Mouse (Mus musculus) gastrocnemius, postnatal 4 days (tissue): ENCODE results near the gene Fmo9. TPM values are rescaled to one million over a fixed set of nuclear protein-coding genes. Genes with fewer than 3 reads are reported as not detected.

Experiments used
- DNase-seq, 2 experiments: peaks; one replicate each; pipeline ENCODE4 v3.0.0; 2021 to 2022; ENCODE audit warnings: low spot score in 2 of 2, mixed read lengths in 2 of 2
- long read RNA-seq, 2 experiments: library from polyadenylated mRNA; stranded (forward); transcript quantifications; one replicate each; pipeline ENCODE4 v2.0.0; 2021
- microRNA-seq: library from miRNA; unstranded; fragments of <30 nt; microRNA quantifications from one replicate; pipeline ENCODE4 v1.2.0, GENCODE M21; 2021
- total RNA-seq, 2 experiments: library from RNA; stranded (reverse); gene quantifications; 2 replicates each; pipeline ENCODE4 v1.2.3; 2021

Gene Fmo9
- total RNA-seq: not detected
- long read RNA-seq, experiment 1: 0 reads
- long read RNA-seq, experiment 2: 0 reads

GRCm38 (mm10) chr1:166681745-166682144, at the start of gene Fmo9:
Fmo9 (minus strand) TSS chr1:166681845.
- no peak for DNase-seq

- DNase-seq: no peak
Observed at GRCm38 (mm10) chr1:166730886-166731285, 49.2 kb upstream of the Fmo9 start.

GRCm38 (mm10) chr1:166730215-166730614, 48.6 kb upstream of the Fmo9 start:
- no peak for DNase-seq

- no peak for DNase-seq
Observed at GRCm38 (mm10) chr1:166710861-166711260, 29.2 kb upstream of the Fmo9 start.

- no peak for DNase-seq
Observed at GRCm38 (mm10) chr1:166702270-166702912, 20.7 kb upstream of the Fmo9 start.

- DNase-seq: no peak
Observed at GRCm38 (mm10) chr1:166669264-166669663, 12.4 kb downstream of the Fmo9 start.

- no peak for DNase-seq
Observed at GRCm38 (mm10) chr1:166660800-166661199, 20.8 kb downstream of the Fmo9 start.

- no peak for DNase-seq
Observed at GRCm38 (mm10) chr1:166647593-166647992, 34.1 kb downstream of the Fmo9 start, which contains the start of gene Gm4847. Gm4847 (minus strand) TSS chr1:166647693.

Small RNA genes within 50 kb of the gene (microRNA-seq; reads per million reads assigned to microRNA genes)
- gene Gm22992: not detected

Other genes with a start within 250 kb of the Fmo9 start
- not detected for gene Gm4846, start 184.3 kb downstream of the Fmo9 start, total RNA-seq
- gene Gm4847, start 34.2 kb downstream of the Fmo9 start, total RNA-seq: not detected